Mouse (Mus musculus) spleen, adult 18-20 months (tissue): ENCODE measurements around the gene B230307C23Rik.
A peak's percentile ranks its signal among the peaks of the same experiment; 100 is the strongest.
"Not testable (repeated sequence)": the region's sequence is repeated elsewhere in the genome, so short reads cannot be mapped to it uniquely, and the experiment has no call there.

Experiments
- DNase-seq, 2 experiments: peaks; one replicate each; pipeline ENCODE4 v3.0.0; 2022; ENCODE audit warnings: mixed read lengths in 2 of 2

The B230307C23Rik gene

GRCm38 (mm10) chr16:97996616-97997382 is at the start of gene B230307C23Rik:
B230307C23Rik (plus strand) TSS chr16:97997315.
- DNase-seq = peak; percentile 73 to 76

GRCm38 (mm10) chr16:97948836-97949235 is 48.3 kb upstream of the B230307C23Rik start:
- no peak for DNase-seq

GRCm38 (mm10) chr16:97950061-97950460 is 47.1 kb upstream of the B230307C23Rik start:
- DNase-seq = no peak

- DNase-seq = no peak
These were observed 44.7 kb upstream of the B230307C23Rik start for GRCm38 (mm10) chr16:97952371-97952770.

- no peak for DNase-seq
These were observed 44.3 kb upstream of the B230307C23Rik start for GRCm38 (mm10) chr16:97952801-97953200.

- DNase-seq = no peak
These were observed 43.8 kb upstream of the B230307C23Rik start for GRCm38 (mm10) chr16:97953300-97953699.

GRCm38 (mm10) chr16:97956011-97956410 is 41.1 kb upstream of the B230307C23Rik start:
- no peak for DNase-seq

GRCm38 (mm10) chr16:97957626-97958025 is 39.5 kb upstream of the B230307C23Rik start:
- no peak for DNase-seq

- DNase-seq = no peak
These were observed 38.6 kb upstream of the B230307C23Rik start for GRCm38 (mm10) chr16:97958401-97958973.

- no peak for DNase-seq
These were observed 36.8 kb upstream of the B230307C23Rik start for GRCm38 (mm10) chr16:97960348-97960747.

GRCm38 (mm10) chr16:97961381-97962150 is 35.5 kb upstream of the B230307C23Rik start:
- DNase-seq = no peak

GRCm38 (mm10) chr16:97962151-97962948 is 34.8 kb upstream of the B230307C23Rik start, which contains the start of the genes C2cd2 and Zbtb21:
C2cd2 (minus strand) TSS chr16:97962598.
Zbtb21 (minus strand) TSS chr16:97962622.
- DNase-seq = peak; percentile 91 to 93

- DNase-seq = no peak
These were observed 33.1 kb upstream of the B230307C23Rik start for GRCm38 (mm10) chr16:97963956-97964540.

GRCm38 (mm10) chr16:97977277-97977676 is 19.8 kb upstream of the B230307C23Rik start:
- DNase-seq = no peak

- DNase-seq = no peak
These were observed 19.4 kb upstream of the B230307C23Rik start for GRCm38 (mm10) chr16:97977722-97978121.

GRCm38 (mm10) chr16:97981362-97981761 is 15.8 kb upstream of the B230307C23Rik start:
- DNase-seq = no peak

GRCm38 (mm10) chr16:97984589-97984988 is 12.5 kb upstream of the B230307C23Rik start:
- no peak for DNase-seq

GRCm38 (mm10) chr16:97991517-97991916 is 5.6 kb upstream of the B230307C23Rik start:
- no peak for DNase-seq

GRCm38 (mm10) chr16:97992477-97992876 is 4.6 kb upstream of the B230307C23Rik start:
- DNase-seq = not testable (repeated sequence)

GRCm38 (mm10) chr16:97995849-97996615 is 1.1 kb upstream of the B230307C23Rik start:
- no peak for DNase-seq

- not testable (repeated sequence) for DNase-seq
These were observed 242 bp downstream of the B230307C23Rik start for GRCm38 (mm10) chr16:97997383-97997731.
